Mouse (Mus musculus) intestine, embryonic 15.5 days (tissue): Measurements from ENCODE around the gene Mrgprb3. TPM values are rescaled to one million over a fixed set of nuclear protein-coding genes. Genes with fewer than 3 reads are reported as not detected.

Source experiments
- ATAC-seq: fragments of 200-750 bp; cut with Nextera tagmentation; 2 replicates; pipeline ENCODE4 v1.8.0; 2017; ENCODE audit warnings: moderate TSS enrichment, moderate library complexity
- H3K27ac ChIP-seq: fragments of 300-500 bp; sonication (generic); 2 replicates; pipeline ENCODE4 v1.5.1; 2015; ENCODE audit warnings: mild to moderate bottlenecking, inconsistent platforms
- H3K27me3 ChIP-seq: fragments of 300-500 bp; sonication (generic); replicated peaks from 2 replicates; pipeline ENCODE4 v1.6.1; 2015; ENCODE audit warnings: inconsistent platforms
- H3K36me3 ChIP-seq: fragments of 300-500 bp; sonication (generic); 2 replicates; pipeline ENCODE4 v1.6.1; 2015; ENCODE audit warnings: inconsistent platforms
- H3K4me1 ChIP-seq: fragments of 300-500 bp; sonication (generic); replicated peaks from 2 replicates; pipeline ENCODE4 v1.6.1; 2015; ENCODE audit warnings: inconsistent platforms
- H3K4me2 ChIP-seq: fragments of 300-500 bp; sonication (generic); replicated peaks from 2 replicates; pipeline ENCODE4 v1.6.1; 2015; ENCODE audit warnings: mild to moderate bottlenecking, inconsistent platforms
- H3K4me3 ChIP-seq: fragments of 300-500 bp; sonication (generic); replicated peaks from 2 replicates; pipeline ENCODE4 v1.5.1; 2015; ENCODE audit warnings: inconsistent platforms
- H3K9ac ChIP-seq: fragments of 300-500 bp; sonication (generic); 2 replicates; pipeline ENCODE4 v1.6.1; 2015; ENCODE audit warnings: inconsistent platforms
- H3K9me3 ChIP-seq: fragments of 300-500 bp; sonication (generic); 2 replicates; pipeline ENCODE4 v1.6.1; 2016; ENCODE audit warnings: inconsistent platforms
- WGBS: fragments of 180-500 bp; shearing (Covaris S2); methylation state at CpG from one replicate; pipeline ENCODE4 v1.1.7; 2015; 5-methylcytosine and 5-hydroxymethylcytosine counted together
- polyA plus RNA-seq: library from polyadenylated mRNA; unstranded; fragments of >200 nt; fragmentation: Nextera tagmentation; extraction: Ambion mirVana; gene quantifications from 2 replicates; pipeline ENCODE4 v1.2.1, GENCODE M21; 2015

Mrgprb3 gene
- polyA plus RNA-seq: not detected in 2 replicates

DNA sequence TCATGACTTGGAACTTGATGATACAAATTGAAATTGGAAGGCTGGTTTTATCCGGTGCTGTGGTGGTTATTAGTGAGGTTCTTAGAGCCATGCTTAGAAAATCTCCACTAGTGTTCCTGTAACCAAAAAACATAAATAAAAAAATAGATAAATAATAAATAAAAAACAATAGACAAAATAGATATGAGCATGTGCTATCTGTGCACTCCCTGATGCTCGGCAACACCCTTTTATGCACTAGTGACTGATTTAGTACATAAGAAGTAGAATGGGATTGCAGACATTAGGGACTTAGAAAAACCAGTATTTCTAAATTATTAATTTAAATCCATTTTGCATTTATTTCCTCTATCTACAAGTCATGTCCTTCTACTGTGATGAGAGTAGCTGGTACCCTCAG, at the start of gene Mrgprb3:
TSS of gene Mrgprb3 (minus strand) at position 101 of the 400 bp plus-strand sequence.
- no peaks in the 10 kb centered on the region for H3K36me3 ChIP-seq
- H3K9ac ChIP-seq: no peak within 1 kb of the TSS
- no peak for ATAC-seq
- no peak within 1 kb of the TSS for H3K4me2 ChIP-seq
- H3K27me3 ChIP-seq: no peaks in the 10 kb centered on the region
- H3K9me3 ChIP-seq: no peaks in the 10 kb centered on the region
- no peak within 1 kb of the TSS for H3K27ac ChIP-seq
- H3K4me3 ChIP-seq: no peak within 1 kb of the TSS
- 93% methylated on average over 2 of the region's 2 CpGs for WGBS
- no peaks in the 10 kb centered on the region for H3K4me1 ChIP-seq

Other genes with a start within 250 kb of the Mrgprb3 start
- gene Mrgprb1, start 187.5 kb downstream of the Mrgprb3 start, polyA plus RNA-seq: not detected in 2 replicates
- gene Mrgprx2, start 144.5 kb downstream of the Mrgprb3 start, polyA plus RNA-seq: not detected in 2 replicates
- not detected in 2 replicates for gene Mrgprb2, start 85.7 kb downstream of the Mrgprb3 start, polyA plus RNA-seq
- gene Zdhhc13, start 145.2 kb upstream of the Mrgprb3 start, polyA plus RNA-seq: 39.5 and 41.5 TPM in 2 replicates
- gene Csrp3, start 204.2 kb upstream of the Mrgprb3 start, polyA plus RNA-seq: 0.53 and 0.94 TPM in 2 replicates
- 22.3 and 23.5 TPM in 2 replicates for gene E2f8, start 237.8 kb upstream of the Mrgprb3 start, polyA plus RNA-seq